Mouse (Mus musculus): ENCODE data around the gene Itpr3. TPM values are rescaled to one million over a fixed set of nuclear protein-coding genes. Genes with fewer than 3 reads are reported as not detected.

Itpr3 gene
- polyA plus RNA-seq, 1 experiment from 2014 or later, result 0.84 TPM

GRCm38 (mm10) chr17:27133551-27134141, 76.5 kb downstream of the Itpr3 start, which contains the start of gene Uqcc2:
TSS of gene Uqcc2 (minus strand) at chr17:27133916.
- Histone ChIP-seq H3K27me3 (replicated peaks; ENCODE audit: control insufficient read depth, insufficient read depth, low read length) (no peaks in the 10 kb centered on the region), H3K4me3 (ENCODE audit: low read length) (peak within 1 kb of the TSS; percentile 76), H3K9me3 (ENCODE audit: control insufficient read depth, low read length) (no peaks in the 10 kb centered on the region), H3K9ac (ENCODE audit: low read depth, low read length) (peak within 1 kb of the TSS; percentile 86), H3K4me1 (ENCODE audit: control insufficient read depth, insufficient read depth, low read depth, low read length) (peaks cover 32% of the 10 kb centered on the region), H3K4me2 (ENCODE audit: low read length) (peak within 1 kb of the TSS; percentile 54), H3K36me3 (ENCODE audit: control insufficient read depth, insufficient read depth, low read length) (no peaks in the 10 kb centered on the region), H3K27ac (ENCODE audit: low read depth, low read length) (peak within 1 kb of the TSS; percentile 92)
- WGBS, result under 1% methylated on average over 42 of the region's 46 CpGs
- peak; percentile 92 for ATAC-seq

GRCm38 (mm10) chr17:27134187-27134586, 77.1 kb downstream of the Itpr3 start:
- Histone ChIP-seq H3K27me3 (replicated peaks; ENCODE audit: control insufficient read depth, insufficient read depth, low read length) (no peaks in the 10 kb centered on the region), H3K4me2 (ENCODE audit: low read length) (peak overlapping the region; percentile 54), H3K4me3 (ENCODE audit: low read length) (peak overlapping the region; percentile 76), H3K27ac (ENCODE audit: low read depth, low read length) (peak overlapping the region; percentile 70), H3K4me1 (ENCODE audit: control insufficient read depth, insufficient read depth, low read depth, low read length) (peaks cover 35% of the 10 kb centered on the region), H3K9me3 (ENCODE audit: control insufficient read depth, low read length) (no peaks in the 10 kb centered on the region), H3K9ac (ENCODE audit: low read depth, low read length) (peak overlapping the region; percentile 86), H3K36me3 (ENCODE audit: control insufficient read depth, insufficient read depth, low read length) (no peaks in the 10 kb centered on the region)
- ATAC-seq, result peak; percentile 7
- WGBS, result 23% methylated on average over 9 of the region's 9 CpGs

- ATAC-seq, result no peak
- Histone ChIP-seq H3K9ac (ENCODE audit: low read depth, low read length) (no peak overlapping the region), H3K9me3 (ENCODE audit: control insufficient read depth, low read length) (no peaks in the 10 kb centered on the region)
Measured at GRCm38 (mm10) chr17:27134715-27135114, 77.6 kb downstream of the Itpr3 start.

GRCm38 (mm10) chr17:27138396-27138795, 81.3 kb downstream of the Itpr3 start:
- Histone ChIP-seq H3K9ac (ENCODE audit: low read depth, low read length) (no peak overlapping the region), H3K27me3 (replicated peaks; ENCODE audit: control insufficient read depth, insufficient read depth, low read length) (no peaks in the 10 kb centered on the region), H3K4me3 (ENCODE audit: low read length) (no peak overlapping the region), H3K27ac (ENCODE audit: low read depth, low read length) (no peak overlapping the region), H3K4me1 (ENCODE audit: control insufficient read depth, insufficient read depth, low read depth, low read length) (peaks cover 17% of the 10 kb centered on the region), H3K9me3 (ENCODE audit: control insufficient read depth, low read length) (no peaks in the 10 kb centered on the region), H3K36me3 (ENCODE audit: control insufficient read depth, insufficient read depth, low read length) (no peaks in the 10 kb centered on the region), H3K4me2 (ENCODE audit: low read length) (no peak overlapping the region)
- WGBS, result 40% methylated on average over 9 of the region's 9 CpGs
- no peak for ATAC-seq

More at GRCm38 (mm10) chr17:27134715-27135114, 77.6 kb downstream of the Itpr3 start:
- WGBS, result 38% methylated on average over 3 of the region's 3 CpGs
- Histone ChIP-seq H3K36me3 (ENCODE audit: control insufficient read depth, insufficient read depth, low read length) (no peaks in the 10 kb centered on the region), H3K4me1 (ENCODE audit: control insufficient read depth, insufficient read depth, low read depth, low read length) (peaks cover 36% of the 10 kb centered on the region), H3K4me3 (ENCODE audit: low read length) (no peak overlapping the region), H3K4me2 (ENCODE audit: low read length) (no peak overlapping the region), H3K27me3 (replicated peaks; ENCODE audit: control insufficient read depth, insufficient read depth, low read length) (no peaks in the 10 kb centered on the region), H3K27ac (ENCODE audit: low read depth, low read length) (no peak overlapping the region)

- Histone ChIP-seq H3K9ac (ENCODE audit: low read depth, low read length) (no peak overlapping the region), H3K36me3 (ENCODE audit: control insufficient read depth, insufficient read depth, low read length) (no peaks in the 10 kb centered on the region), H3K4me2 (ENCODE audit: low read length) (no peak overlapping the region), H3K27me3 (replicated peaks; ENCODE audit: control insufficient read depth, insufficient read depth, low read length) (no peaks in the 10 kb centered on the region), H3K9me3 (ENCODE audit: control insufficient read depth, low read length) (no peaks in the 10 kb centered on the region), H3K27ac (ENCODE audit: low read depth, low read length) (0 out of 2 replicates have a peak overlapping the region, but pooled peaks have one; percentile 44), H3K4me3 (ENCODE audit: low read length) (no peak overlapping the region), H3K4me1 (ENCODE audit: control insufficient read depth, insufficient read depth, low read depth, low read length) (peaks cover 17% of the 10 kb centered on the region)
- no peak for ATAC-seq
- 36% methylated on average over 7 of the region's 7 CpGs for WGBS
Measured at GRCm38 (mm10) chr17:27139304-27139703, 82.2 kb downstream of the Itpr3 start.

GRCm38 (mm10) chr17:27140262-27140661, 83.2 kb downstream of the Itpr3 start:
- WGBS, result 31% methylated on average over 9 of the region's 9 CpGs
- Histone ChIP-seq H3K9me3 (ENCODE audit: control insufficient read depth, low read length) (no peaks in the 10 kb centered on the region), H3K9ac (ENCODE audit: low read depth, low read length) (0 out of 2 replicates have a peak overlapping the region, but pooled peaks have one; percentile 23), H3K4me1 (ENCODE audit: control insufficient read depth, insufficient read depth, low read depth, low read length) (peaks cover 17% of the 10 kb centered on the region), H3K27me3 (replicated peaks; ENCODE audit: control insufficient read depth, insufficient read depth, low read length) (no peaks in the 10 kb centered on the region), H3K4me2 (ENCODE audit: low read length) (no peak overlapping the region), H3K36me3 (ENCODE audit: control insufficient read depth, insufficient read depth, low read length) (no peaks in the 10 kb centered on the region), H3K27ac (ENCODE audit: low read depth, low read length) (peak overlapping the region; percentile 40; the same call in 1 of the 2 replicates), H3K4me3 (ENCODE audit: low read length) (no peak overlapping the region)
- no peak for ATAC-seq

- no peak for ATAC-seq
- H3K4me1 ChIP-seq (ENCODE audit: control insufficient read depth, insufficient read depth, low read depth, low read length), result peaks cover 20% of the 10 kb centered on the region
Measured at GRCm38 (mm10) chr17:27141971-27142450, 84.9 kb downstream of the Itpr3 start.

GRCm38 (mm10) chr17:27144152-27144551, 87.0 kb downstream of the Itpr3 start:
- no peak for ATAC-seq
- Histone ChIP-seq H3K36me3 (ENCODE audit: control insufficient read depth, insufficient read depth, low read length) (no peaks in the 10 kb centered on the region), H3K9me3 (ENCODE audit: control insufficient read depth, low read length) (no peaks in the 10 kb centered on the region), H3K27me3 (replicated peaks; ENCODE audit: control insufficient read depth, insufficient read depth, low read length) (no peaks in the 10 kb centered on the region; the same call in 1 of the 2 replicates), H3K9ac (ENCODE audit: low read depth, low read length) (no peak overlapping the region), H3K4me2 (ENCODE audit: low read length) (no peak overlapping the region), H3K4me3 (ENCODE audit: low read length) (no peak overlapping the region), H3K4me1 (ENCODE audit: control insufficient read depth, insufficient read depth, low read depth, low read length) (peaks cover 23% of the 10 kb centered on the region), H3K27ac (ENCODE audit: low read depth, low read length) (no peak overlapping the region)
- WGBS, result 80% methylated on average over 4 of the region's 4 CpGs

More at GRCm38 (mm10) chr17:27141971-27142450, 84.9 kb downstream of the Itpr3 start:
- WGBS, result 41% methylated on average over 10 of the region's 10 CpGs
- Histone ChIP-seq H3K36me3 (ENCODE audit: control insufficient read depth, insufficient read depth, low read length) (no peaks in the 10 kb centered on the region), H3K9me3 (ENCODE audit: control insufficient read depth, low read length) (no peaks in the 10 kb centered on the region), H3K4me3 (ENCODE audit: low read length) (no peak overlapping the region), H3K27ac (ENCODE audit: low read depth, low read length) (no peak overlapping the region), H3K9ac (ENCODE audit: low read depth, low read length) (no peak overlapping the region), H3K4me2 (ENCODE audit: low read length) (no peak overlapping the region), H3K27me3 (replicated peaks; ENCODE audit: control insufficient read depth, insufficient read depth, low read length) (no peaks in the 10 kb centered on the region; the same call in 1 of the 2 replicates)

GRCm38 (mm10) chr17:27146323-27146923, 89.3 kb downstream of the Itpr3 start:
- no peak overlapping the region for H3K9ac ChIP-seq (ENCODE audit: low read depth, low read length)
- no peaks in the 10 kb centered on the region for H3K9me3 ChIP-seq (ENCODE audit: control insufficient read depth, low read length)
- H3K27me3 ChIP-seq (replicated peaks; ENCODE audit: control insufficient read depth, insufficient read depth, low read length), result no peaks in the 10 kb centered on the region; the same call in 1 of the 2 replicates
- H3K4me3 ChIP-seq (ENCODE audit: low read length), result no peak overlapping the region
- WGBS, result 15% methylated on average over 8 of the region's 8 CpGs
- ATAC-seq, result no peak
- H3K4me2 ChIP-seq (ENCODE audit: low read length), result no peak overlapping the region
- peaks cover 18% of the 10 kb centered on the region for H3K4me1 ChIP-seq (ENCODE audit: control insufficient read depth, insufficient read depth, low read depth, low read length)
- H3K27ac ChIP-seq (ENCODE audit: low read depth, low read length), result no peak overlapping the region
- no peaks in the 10 kb centered on the region for H3K36me3 ChIP-seq (ENCODE audit: control insufficient read depth, insufficient read depth, low read length)
